Mouse (Mus musculus): ENCODE measurements around the gene Gm3880. TPM values are rescaled to one million over a fixed set of nuclear protein-coding genes. Genes with fewer than 3 reads are reported as not detected.

The Gm3880 gene
- polyA plus RNA-seq, 1 experiment from 2014 or later: not detected

GRCm38 (mm10) chrX:102645146-102645545, 41.6 kb downstream of the Gm3880 start:
- ATAC-seq (ENCODE audit: low FRiP score, low TSS enrichment): no peak
- H3K27me3 ChIP-seq (ENCODE audit: control insufficient read depth, insufficient read depth, low read length): no peaks in the 10 kb centered on the region
- WGBS: 48% methylated on average over 6 of the region's 6 CpGs
- peaks cover 4% of the 10 kb centered on the region; the same call in 1 of the 2 replicates for H3K4me1 ChIP-seq (ENCODE audit: control insufficient read depth, insufficient read depth, low read length)
- no peak overlapping the region for H3K9ac ChIP-seq (replicated peaks; ENCODE audit: low read length)
- H3K4me2 ChIP-seq (ENCODE audit: low read length): peak overlapping the region; percentile 61; the same call in 1 of the 2 replicates
- no peak for DNase-seq
- no peak overlapping the region for H3K4me3 ChIP-seq (replicated peaks; ENCODE audit: low read depth, low read length)
- H3K9me3 ChIP-seq (ENCODE audit: control insufficient read depth, low read length): no peaks in the 10 kb centered on the region
- no peaks in the 10 kb centered on the region for H3K36me3 ChIP-seq (ENCODE audit: control insufficient read depth, insufficient read depth, low read length)
- H3K27ac ChIP-seq (replicated peaks; ENCODE audit: low read depth, low read length): no peak overlapping the region

GRCm38 (mm10) chrX:102644573-102644951, 42.2 kb downstream of the Gm3880 start:
- Histone ChIP-seq H3K27me3 (ENCODE audit: control insufficient read depth, insufficient read depth, low read length) (no peaks in the 10 kb centered on the region), H3K4me3 (replicated peaks; ENCODE audit: low read depth, low read length) (peak overlapping the region; percentile 47), H3K36me3 (ENCODE audit: control insufficient read depth, insufficient read depth, low read length) (no peaks in the 10 kb centered on the region), H3K4me2 (ENCODE audit: low read length) (peak overlapping the region; percentile 61), H3K27ac (replicated peaks; ENCODE audit: low read depth, low read length) (no peak overlapping the region), H3K4me1 (ENCODE audit: control insufficient read depth, insufficient read depth, low read length) (peaks cover 4% of the 10 kb centered on the region; the same call in 1 of the 2 replicates), H3K9ac (replicated peaks; ENCODE audit: low read length) (no peak overlapping the region; the same call in 1 of the 2 replicates), H3K9me3 (ENCODE audit: control insufficient read depth, low read length) (no peaks in the 10 kb centered on the region)
- WGBS: 21% methylated on average over 8 of the region's 8 CpGs
- DNase-seq (peak; percentile 56), ATAC-seq (ENCODE audit: low FRiP score, low TSS enrichment) (no peak)

- peak within 1 kb of the TSS; percentile 61 for H3K4me2 ChIP-seq (ENCODE audit: low read length)
- DNase-seq: peak; percentile 72
- ATAC-seq (ENCODE audit: low FRiP score, low TSS enrichment): peak; percentile 72
- H3K9ac ChIP-seq (replicated peaks; ENCODE audit: low read length): peak within 1 kb of the TSS; percentile 49; the same call in 1 of the 2 replicates
- no peaks in the 10 kb centered on the region for H3K36me3 ChIP-seq (ENCODE audit: control insufficient read depth, insufficient read depth, low read length)
- 24% methylated on average over 42 of the region's 60 CpGs for WGBS
- H3K4me3 ChIP-seq (replicated peaks; ENCODE audit: low read depth, low read length): peak within 1 kb of the TSS; percentile 47
- H3K27me3 ChIP-seq (ENCODE audit: control insufficient read depth, insufficient read depth, low read length): no peaks in the 10 kb centered on the region
- no peak within 1 kb of the TSS for H3K27ac ChIP-seq (replicated peaks; ENCODE audit: low read depth, low read length)
- H3K4me1 ChIP-seq (ENCODE audit: control insufficient read depth, insufficient read depth, low read length): peaks cover 4% of the 10 kb centered on the region; the same call in 1 of the 2 replicates
- H3K9me3 ChIP-seq (ENCODE audit: control insufficient read depth, low read length): no peaks in the 10 kb centered on the region
Observed at GRCm38 (mm10) chrX:102643823-102644572, 42.8 kb downstream of the Gm3880 start, which contains the start of gene Phka1. Gene Phka1, minus strand, starts transcription at chrX:102644246.

Other genes starting within 250 kb of the Gm3880 start
- gene Hdac8, start 181.6 kb downstream of the Gm3880 start, polyA plus RNA-seq (2014; fragmentation: Nextera tagmentation; extraction: Ambion mirVana): 2.2 and 2.6 TPM in 2 replicates
- 5.2 and 7.8 TPM in 2 replicates for gene Phka1, start 42.7 kb downstream of the Gm3880 start, polyA plus RNA-seq (2014; fragmentation: Nextera tagmentation; extraction: Ambion mirVana)
- gene Gm9112, start 20.7 kb upstream of the Gm3880 start, polyA plus RNA-seq (2014; fragmentation: Nextera tagmentation; extraction: Ambion mirVana): not detected in 2 replicates
- not detected in 2 replicates for gene Dmrtc1b, start 20.9 kb upstream of the Gm3880 start, polyA plus RNA-seq (2014; fragmentation: Nextera tagmentation; extraction: Ambion mirVana)
- gene Dmrtc1c1, start 116.0 kb upstream of the Gm3880 start, polyA plus RNA-seq (2014; fragmentation: Nextera tagmentation; extraction: Ambion mirVana): not detected in 2 replicates
- not detected in 2 replicates for gene Dmrtc1c2, start 167.6 kb upstream of the Gm3880 start, polyA plus RNA-seq (2014; fragmentation: Nextera tagmentation; extraction: Ambion mirVana)
- gene 1700031F05Rik, start 181.0 kb upstream of the Gm3880 start, polyA plus RNA-seq (2014; fragmentation: Nextera tagmentation; extraction: Ambion mirVana): not detected in 2 replicates
- 2.6 TPM in 2 replicates for gene Dmrtc1a, start 221.7 kb upstream of the Gm3880 start, polyA plus RNA-seq (2014; fragmentation: Nextera tagmentation; extraction: Ambion mirVana)
- gene 1700011M02Rik, start 221.9 kb upstream of the Gm3880 start, polyA plus RNA-seq (2014; fragmentation: Nextera tagmentation; extraction: Ambion mirVana): not detected in 2 replicates
- not detected in 2 replicates for gene 1700018G05Rik, start 241.4 kb upstream of the Gm3880 start, polyA plus RNA-seq (2014; fragmentation: Nextera tagmentation; extraction: Ambion mirVana)